Mouse (Mus musculus) midbrain, embryonic 15.5 days (tissue): ENCODE measurements around the gene Zcwpw1. TPM values are rescaled to one million over a fixed set of nuclear protein-coding genes. Genes with fewer than 3 reads are reported as not detected.
"Not testable (repeated sequence)": the region's sequence is repeated elsewhere in the genome, so short reads cannot be mapped to it uniquely, and the experiment has no call there.

Experiments used
- ATAC-seq: fragments of 200-750 bp; cut with Nextera tagmentation; replicated peaks from 2 replicates; pipeline ENCODE4 v1.8.0; 2017; ENCODE audit warnings: moderate TSS enrichment
- H3K27ac ChIP-seq: fragments of 300-500 bp; sonication (generic); 2 replicates; pipeline ENCODE4 v1.5.1; 2015; ENCODE audit warnings: mild to moderate bottlenecking, inconsistent platforms
- H3K27me3 ChIP-seq: fragments of 300-500 bp; sonication (generic); replicated peaks from 2 replicates; pipeline ENCODE4 v1.6.1; 2015; ENCODE audit warnings: inconsistent platforms
- H3K36me3 ChIP-seq: fragments of 300-500 bp; sonication (generic); replicated peaks from 2 replicates; pipeline ENCODE4 v1.6.1; 2015; ENCODE audit warnings: inconsistent platforms
- H3K4me1 ChIP-seq: fragments of 300-500 bp; sonication (generic); 2 replicates; pipeline ENCODE4 v1.6.1; 2015; ENCODE audit warnings: inconsistent platforms
- H3K4me2 ChIP-seq: fragments of 300-500 bp; sonication (generic); 2 replicates; pipeline ENCODE4 v1.6.1; 2015; ENCODE audit warnings: inconsistent platforms, mild to moderate bottlenecking, moderate library complexity
- H3K4me3 ChIP-seq: fragments of 300-500 bp; sonication (generic); 2 replicates; pipeline ENCODE4 v1.5.1; 2015; ENCODE audit warnings: mild to moderate bottlenecking, inconsistent platforms
- H3K9ac ChIP-seq: fragments of 300-500 bp; sonication (generic); 2 replicates; pipeline ENCODE4 v1.6.1; 2015; ENCODE audit warnings: mild to moderate bottlenecking, inconsistent platforms
- H3K9me3 ChIP-seq: fragments of 300-500 bp; sonication (generic); 2 replicates; pipeline ENCODE4 v1.6.1; 2016; ENCODE audit warnings: inconsistent platforms
- WGBS: fragments of 180-500 bp; shearing (Covaris S2); methylation state at CpG from one replicate; pipeline ENCODE4 v1.1.7; 2015; ENCODE audit warnings: mixed read lengths; 5-methylcytosine and 5-hydroxymethylcytosine counted together
- polyA plus RNA-seq: library from polyadenylated mRNA; unstranded; fragments of >200 nt; fragmentation: Nextera tagmentation; extraction: Ambion mirVana; gene quantifications from 2 replicates; pipeline ENCODE4 v1.2.1, GENCODE M21; 2015

The Zcwpw1 gene
- polyA plus RNA-seq, 1 experiment from 2014 or later = 11.9 TPM

DNA sequence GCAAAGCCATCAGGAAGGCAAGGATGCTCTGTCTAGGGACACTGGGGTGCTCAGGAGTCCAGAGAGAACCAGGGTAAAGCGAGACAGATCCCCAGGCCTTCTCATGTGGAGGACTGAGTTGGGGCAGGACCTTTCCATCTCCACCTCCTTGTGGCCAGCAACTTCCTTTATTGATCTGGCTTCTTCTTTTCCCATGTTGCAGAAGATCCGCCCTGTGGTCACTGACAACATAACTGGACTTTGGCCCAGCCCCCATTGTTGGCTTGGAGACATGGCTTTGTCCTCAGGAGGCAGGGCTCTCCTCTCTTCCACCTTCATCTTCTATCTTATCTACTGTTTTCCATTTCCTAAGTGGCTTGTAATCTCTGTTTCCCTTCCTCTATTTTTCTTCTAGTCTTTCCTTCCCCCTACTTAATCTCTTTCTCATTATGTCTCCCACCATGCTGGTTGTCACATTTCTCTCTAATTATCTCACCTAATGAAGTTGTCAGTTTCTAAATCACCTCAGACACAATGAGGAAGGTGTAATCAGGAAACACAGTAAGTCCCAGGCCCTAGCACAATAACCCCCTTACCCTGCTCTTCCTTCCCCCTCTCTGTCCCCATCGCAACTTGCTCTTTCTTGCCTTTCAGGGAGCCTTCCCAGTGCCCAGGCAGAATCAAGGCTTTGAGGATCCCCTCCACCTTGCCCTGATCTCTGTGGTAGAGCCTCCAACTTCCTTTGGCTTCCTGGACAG is 84.2 kb downstream of the Zcwpw1 start, which contains the start of gene Pilrb2:
Gene Pilrb2 (minus strand): TSS at position 172 of the 737 bp plus-strand sequence.
- H3K9me3 ChIP-seq, H3K9ac ChIP-seq, H3K27me3 ChIP-seq, H3K4me1 ChIP-seq, H3K4me3 ChIP-seq, H3K4me2 ChIP-seq, H3K36me3 ChIP-seq, ATAC-seq, H3K27ac ChIP-seq: not testable (repeated sequence)
- 83% methylated on average over 3 of the region's 3 CpGs for WGBS

Other genes with a start within 250 kb of the Zcwpw1 start
- gene Actl6b, start 234.3 kb upstream of the Zcwpw1 start, polyA plus RNA-seq = 339 and 342 TPM in 2 replicates
- gene Tfr2, start 218.0 kb upstream of the Zcwpw1 start, polyA plus RNA-seq = 6.2 and 7.9 TPM in 2 replicates
- gene Mospd3, start 186.7 kb upstream of the Zcwpw1 start, polyA plus RNA-seq = 66.9 and 68.2 TPM in 2 replicates
- 15.1 and 16.7 TPM in 2 replicates for gene Pcolce, start 174.0 kb upstream of the Zcwpw1 start, polyA plus RNA-seq
- gene Fbxo24, start 158.8 kb upstream of the Zcwpw1 start, polyA plus RNA-seq = 0.13 and 0.17 TPM in 2 replicates
- 18.8 and 19.1 TPM in 2 replicates for gene Lrch4, start 158.7 kb upstream of the Zcwpw1 start, polyA plus RNA-seq
- 11.3 and 11.8 TPM in 2 replicates for gene Gm20605, start 158.6 kb upstream of the Zcwpw1 start, polyA plus RNA-seq
- gene Sap25, start 146.5 kb upstream of the Zcwpw1 start, polyA plus RNA-seq = 4.8 and 6.8 TPM in 2 replicates
- 0.09 and 0.17 TPM in 2 replicates for gene Irs3, start 142.1 kb upstream of the Zcwpw1 start, polyA plus RNA-seq
- 17.0 and 18.3 TPM in 2 replicates for gene Agfg2, start 103.1 kb upstream of the Zcwpw1 start, polyA plus RNA-seq
- 58.6 and 61.2 TPM in 2 replicates for gene Nyap1, start 46.2 kb upstream of the Zcwpw1 start, polyA plus RNA-seq
- 58.0 and 59.8 TPM in 2 replicates for gene Tsc22d4, start 42.1 kb upstream of the Zcwpw1 start, polyA plus RNA-seq
- 37.3 and 45.0 TPM in 2 replicates for gene Ppp1r35, start 8.9 kb upstream of the Zcwpw1 start, polyA plus RNA-seq
- gene Mepce, start 143 bp upstream of the Zcwpw1 start, polyA plus RNA-seq = 10.7 and 10.8 TPM in 2 replicates
- 0.17 TPM in 1 of 2 replicates, not detected in the other for gene Pilra, start 48.5 kb downstream of the Zcwpw1 start, polyA plus RNA-seq
- gene Pilrb1, start 70.3 kb downstream of the Zcwpw1 start, polyA plus RNA-seq = not detected in 2 replicates
- not detected in 2 replicates for gene Pilrb2, start 84.0 kb downstream of the Zcwpw1 start, polyA plus RNA-seq
- gene Cyp3a13, start 133.8 kb downstream of the Zcwpw1 start, polyA plus RNA-seq = not detected in 2 replicates
- 0.31 and 0.43 TPM in 2 replicates for gene Gjc3, start 175.3 kb downstream of the Zcwpw1 start, polyA plus RNA-seq
- gene Azgp1, start 193.7 kb downstream of the Zcwpw1 start, polyA plus RNA-seq = not detected in 2 replicates
- gene Smok3a, start 233.5 kb downstream of the Zcwpw1 start, polyA plus RNA-seq = not detected in 2 replicates
- gene Smok3b, start 233.6 kb downstream of the Zcwpw1 start, polyA plus RNA-seq = not detected in 2 replicates